Mouse (Mus musculus) embryonic facial prominence, embryonic 11.5 days (tissue): ENCODE results near the gene Rbm33. TPM values are rescaled to one million over a fixed set of nuclear protein-coding genes. Genes with fewer than 3 reads are reported as not detected.

Experiments used
- ATAC-seq: fragments of 200-750 bp; cut with Nextera tagmentation; replicated peaks from 2 replicates; pipeline ENCODE4 v1.8.0; 2017; ENCODE audit warnings: low read depth; ENCODE audit not compliant: insufficient number of reproducible peaks, low FRiP score, low TSS enrichment
- DNase-seq: peaks from one replicate; pipeline ENCODE4 v3.0.0-alpha.2; 2015; ENCODE audit warnings: low spot score
- H3K27ac ChIP-seq: fragments of 300-500 bp; sonication (generic); replicated peaks from 2 replicates; pipeline ENCODE4 v1.5.1; 2014; ENCODE audit warnings: mild to moderate bottlenecking, low read depth, low read length, control low read depth
- H3K27me3 ChIP-seq: fragments of 300-500 bp; sonication (generic); 2 replicates; pipeline ENCODE4 v1.6.1; 2014; ENCODE audit warnings: mild to moderate bottlenecking, low read length, moderate library complexity, mixed read lengths; ENCODE audit not compliant: control insufficient read depth, insufficient read depth
- H3K36me3 ChIP-seq: fragments of 300-500 bp; sonication (generic); replicated peaks from 2 replicates; pipeline ENCODE4 v1.6.1; 2014; ENCODE audit warnings: low read depth, mild to moderate bottlenecking, low read length, moderate library complexity, mixed read lengths; ENCODE audit not compliant: control insufficient read depth, insufficient read depth
- H3K4me1 ChIP-seq: fragments of 300-500 bp; sonication (generic); 2 replicates; pipeline ENCODE4 v1.6.1; 2014; ENCODE audit warnings: low read length, mixed read lengths; ENCODE audit not compliant: control insufficient read depth, insufficient read depth
- H3K4me2 ChIP-seq: fragments of 300-500 bp; sonication (generic); 2 replicates; pipeline ENCODE4 v1.6.1; 2014; ENCODE audit warnings: low read depth, mild to moderate bottlenecking, control low read depth, low read length, moderate library complexity
- H3K4me3 ChIP-seq: fragments of 300-500 bp; sonication (generic); 2 replicates; pipeline ENCODE4 v1.5.1; 2014; ENCODE audit warnings: low read depth, low read length, control low read depth
- H3K9ac ChIP-seq: fragments of 300-500 bp; sonication (generic); replicated peaks from 2 replicates; pipeline ENCODE4 v1.6.1; 2014; ENCODE audit warnings: mild to moderate bottlenecking, control low read depth, low read length
- H3K9me3 ChIP-seq: fragments of 300-500 bp; sonication (generic); replicated peaks from 2 replicates; pipeline ENCODE4 v1.6.1; 2016; ENCODE audit warnings: mild to moderate bottlenecking, low read length, inconsistent platforms, mixed read lengths; ENCODE audit not compliant: control insufficient read depth
- WGBS: fragments of 180-500 bp; shearing (Covaris S2); extraction: QIAGEN DNeasy Blood & Tissue Kit; methylation state at CpG from one replicate; pipeline ENCODE4 v1.1.7; 2014; 5-methylcytosine and 5-hydroxymethylcytosine counted together
- polyA plus RNA-seq: library from polyadenylated mRNA; unstranded; fragments of >200 nt; fragmentation: Nextera tagmentation; extraction: Ambion mirVana; gene quantifications from 2 replicates; pipeline ENCODE4 v1.2.1, GENCODE M21; 2014

The Rbm33 gene
- polyA plus RNA-seq, 1 experiment from 2014 or later = 17.6 TPM

DNA sequence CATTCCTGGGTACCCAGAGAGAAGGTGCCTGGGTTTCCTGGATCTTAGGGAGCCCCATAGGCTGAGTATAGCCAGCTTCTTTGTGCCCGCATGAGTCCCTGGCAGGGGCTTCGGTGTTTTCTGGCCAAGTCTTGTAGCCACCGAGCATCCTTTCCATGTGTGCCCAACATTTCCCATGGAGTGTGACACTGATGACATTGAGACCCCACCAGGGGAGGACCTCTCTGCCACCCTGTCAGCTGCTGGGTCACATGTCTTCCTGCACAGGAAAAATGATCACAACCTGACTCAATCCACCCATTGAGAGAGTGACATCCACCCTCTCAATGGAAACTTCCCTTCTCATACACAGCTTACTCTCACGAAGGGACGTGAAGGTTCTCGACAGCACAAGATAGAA is 137.6 kb downstream of the Rbm33 start:
- no peak overlapping the region for H3K4me2 ChIP-seq
- H3K4me1 ChIP-seq = peaks cover 10% of the 10 kb centered on the region
- no peaks in the 10 kb centered on the region for H3K9me3 ChIP-seq
- 90% methylated on average over 6 of the region's 6 CpGs for WGBS
- H3K4me3 ChIP-seq = no peak overlapping the region
- DNase-seq (no peak), ATAC-seq (no peak)
- H3K36me3 ChIP-seq = no peaks in the 10 kb centered on the region
- no peak overlapping the region for H3K27ac ChIP-seq
- peaks cover 33% of the 10 kb centered on the region for H3K27me3 ChIP-seq
- no peak overlapping the region for H3K9ac ChIP-seq

DNA sequence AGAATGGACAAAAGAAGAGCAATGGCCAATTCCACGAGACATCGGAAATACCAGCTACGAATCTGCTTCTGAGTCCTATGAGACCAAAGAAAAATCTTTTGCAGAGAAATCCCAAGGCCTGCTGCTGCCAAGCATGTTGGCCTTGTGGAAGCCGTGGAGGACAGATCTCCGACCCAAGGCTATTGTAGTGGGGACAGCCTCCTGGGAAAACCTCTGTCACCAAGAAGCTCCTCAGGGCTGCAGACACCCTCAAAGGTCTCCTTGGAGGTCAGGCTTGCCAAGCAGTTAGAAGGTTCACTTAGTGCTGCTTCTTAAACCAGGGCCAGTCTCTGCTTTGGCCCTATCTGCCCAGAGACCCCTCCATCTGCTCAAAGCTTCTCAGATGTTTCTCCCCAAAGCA is 138.8 kb downstream of the Rbm33 start:
- no peak overlapping the region for H3K4me3 ChIP-seq
- no peaks in the 10 kb centered on the region for H3K36me3 ChIP-seq
- no peak overlapping the region for H3K9ac ChIP-seq
- ATAC-seq (no peak), DNase-seq (no peak)
- peaks cover 44% of the 10 kb centered on the region for H3K27me3 ChIP-seq
- WGBS = 80% methylated on average over 5 of the region's 5 CpGs
- peaks cover 12% of the 10 kb centered on the region for H3K4me1 ChIP-seq
- no peaks in the 10 kb centered on the region for H3K9me3 ChIP-seq
- no peak overlapping the region for H3K27ac ChIP-seq
- no peak overlapping the region for H3K4me2 ChIP-seq

DNA sequence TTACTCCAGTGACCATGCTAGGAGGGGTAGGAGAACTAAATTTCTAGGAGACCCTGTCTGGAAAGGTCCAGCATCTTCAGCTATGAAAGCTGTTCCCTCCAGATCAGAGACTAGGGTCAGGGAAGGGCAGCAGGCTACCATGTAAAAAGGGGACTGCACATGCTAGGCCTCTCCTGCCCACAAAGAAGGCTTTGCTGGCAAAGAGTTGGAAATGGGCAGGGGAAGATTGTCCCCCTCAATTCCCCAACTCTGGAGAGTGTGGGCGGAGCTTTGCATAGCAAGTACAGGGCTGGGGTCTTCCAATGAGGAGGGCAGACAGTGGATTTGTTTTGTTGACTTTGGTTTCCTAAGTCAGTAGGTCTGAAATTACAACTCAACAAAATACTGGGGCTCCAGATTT is 139.4 kb downstream of the Rbm33 start:
- Histone ChIP-seq H3K27ac (no peak overlapping the region), H3K4me3 (no peak overlapping the region), H3K9me3 (no peaks in the 10 kb centered on the region), H3K9ac (no peak overlapping the region), H3K4me2 (no peak overlapping the region), H3K36me3 (no peaks in the 10 kb centered on the region), H3K4me1 (peaks cover 12% of the 10 kb centered on the region), H3K27me3 (peaks cover 50% of the 10 kb centered on the region)
- ATAC-seq = no peak
- 52% methylated on average over 1 of the region's 1 CpGs for WGBS
- no peak for DNase-seq

DNA sequence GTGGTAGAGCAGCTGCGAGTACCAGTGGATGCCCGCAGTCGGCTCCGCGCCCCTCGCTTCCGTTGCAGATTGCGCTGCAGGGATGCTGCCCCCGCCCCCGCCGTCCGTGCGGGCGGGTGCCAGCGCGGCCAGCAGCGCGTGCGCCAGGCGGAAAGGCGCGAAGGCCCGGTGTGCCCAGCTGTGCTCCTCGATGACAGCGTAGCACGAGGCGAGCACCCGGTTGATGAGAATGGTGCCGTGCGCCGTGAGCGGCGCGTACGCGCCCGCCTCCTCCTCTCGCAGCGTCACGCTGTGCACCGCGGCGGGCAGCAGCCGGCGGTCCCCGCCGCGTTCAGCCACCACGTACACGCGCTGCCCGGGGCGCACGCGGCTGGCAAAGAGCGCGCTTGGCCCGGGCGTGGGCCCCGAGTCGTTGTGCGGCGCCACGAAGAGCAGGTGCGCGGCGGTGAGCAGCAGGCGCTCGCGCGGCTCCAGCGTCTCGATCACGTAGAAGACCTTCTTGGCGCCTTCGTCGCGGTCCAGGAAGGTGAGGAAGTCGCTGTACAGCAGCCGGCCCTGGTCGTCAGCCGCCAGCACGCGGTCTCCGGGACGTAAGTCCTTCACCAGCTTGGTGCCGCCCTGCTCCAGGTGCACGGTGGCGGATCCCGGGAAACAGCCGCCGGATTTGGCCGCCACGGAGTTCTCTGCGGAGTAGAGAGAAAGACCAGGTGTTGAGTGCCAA is 141.2 kb downstream of the Rbm33 start:
- ATAC-seq (no peak), DNase-seq (peak; percentile 26)
- H3K4me2 ChIP-seq = peak overlapping the region; percentile 49
- H3K9ac ChIP-seq = no peak overlapping the region
- H3K27me3 ChIP-seq = peaks cover 67% of the 10 kb centered on the region
- H3K4me1 ChIP-seq = peaks cover 12% of the 10 kb centered on the region
- no peak overlapping the region for H3K27ac ChIP-seq
- WGBS = under 1% methylated on average over 76 of the region's 95 CpGs
- no peaks in the 10 kb centered on the region for H3K36me3 ChIP-seq
- peak overlapping the region; percentile 29 for H3K4me3 ChIP-seq
- no peaks in the 10 kb centered on the region for H3K9me3 ChIP-seq

DNA sequence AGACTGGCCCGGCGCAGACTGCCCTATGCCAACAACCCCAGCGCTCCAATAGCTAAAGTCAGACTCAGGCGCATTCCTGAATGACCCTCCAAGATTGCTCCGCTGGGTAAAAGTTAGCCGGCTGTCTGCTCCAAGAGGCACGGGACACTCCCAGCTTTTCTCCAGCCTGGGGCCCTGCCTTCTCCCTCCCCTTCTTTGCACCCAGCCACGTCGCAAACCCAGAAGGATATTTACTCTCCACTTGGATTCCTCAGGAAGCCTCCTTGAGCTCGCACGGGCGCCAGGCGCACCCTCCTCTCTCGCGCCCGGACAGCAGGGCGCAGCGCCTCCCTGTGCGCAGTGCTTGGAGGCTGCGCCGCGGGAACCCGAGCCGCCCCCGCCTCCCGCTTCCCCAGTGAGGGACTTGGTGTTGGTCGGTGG is 141.9 kb downstream of the Rbm33 start:
- Histone ChIP-seq H3K9ac (no peak overlapping the region), H3K27me3 (peaks cover 75% of the 10 kb centered on the region), H3K4me3 (0 out of 2 replicates have a peak overlapping the region, but pooled peaks have one; percentile 14), H3K4me2 (no peak overlapping the region), H3K4me1 (peaks cover 12% of the 10 kb centered on the region), H3K36me3 (no peaks in the 10 kb centered on the region), H3K27ac (no peak overlapping the region), H3K9me3 (no peaks in the 10 kb centered on the region)
- DNase-seq = peak; percentile 21
- 0 out of 2 replicates have a peak, but pooled peaks have one; percentile 20 for ATAC-seq
- WGBS = under 1% methylated on average over 26 of the region's 27 CpGs

DNA sequence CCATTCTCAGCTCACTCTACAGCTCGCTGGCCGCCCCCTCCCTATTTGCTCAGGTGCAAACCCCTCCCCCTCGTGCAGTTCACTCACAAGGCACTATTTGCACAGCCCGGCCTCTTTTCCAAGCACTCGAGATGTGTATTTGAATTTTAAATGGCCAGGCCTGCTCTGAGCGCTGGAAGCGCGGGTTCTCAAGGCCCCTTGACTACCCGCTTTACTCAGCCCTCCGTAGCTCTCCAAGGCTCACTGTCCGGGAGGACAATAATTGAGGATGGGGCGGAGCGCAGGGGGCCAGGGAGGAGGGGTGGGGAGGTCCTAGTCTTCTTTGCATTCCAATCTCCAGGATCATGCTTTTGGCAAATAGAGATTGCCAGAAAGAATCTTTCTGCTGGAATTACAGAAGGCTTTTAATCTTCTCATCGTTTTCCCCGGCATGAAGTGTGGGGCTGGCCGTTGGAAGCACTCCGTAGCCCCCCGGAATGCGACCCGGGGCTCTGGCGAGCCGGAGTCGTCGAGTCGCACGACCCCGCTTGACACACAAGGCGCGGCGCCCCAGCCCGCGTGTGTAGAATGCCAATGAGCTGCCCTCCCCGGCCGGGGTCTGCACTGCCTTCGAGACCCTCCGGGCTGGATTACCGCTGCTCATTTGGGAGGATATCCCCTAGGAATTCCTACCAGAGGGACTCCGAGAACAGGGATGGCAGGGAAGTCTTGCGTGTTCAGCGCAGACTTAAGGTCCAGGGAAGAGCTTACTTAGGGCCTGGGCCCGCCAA is 142.7 kb downstream of the Rbm33 start:
- peak; percentile 40 for ATAC-seq
- WGBS = under 1% methylated on average over 41 of the region's 41 CpGs
- H3K27ac ChIP-seq = no peak overlapping the region
- 0 out of 2 replicates have a peak overlapping the region, but pooled peaks have one; percentile 14 for H3K4me3 ChIP-seq
- DNase-seq = peak; percentile 43
- H3K27me3 ChIP-seq = peaks cover 83% of the 10 kb centered on the region
- no peak overlapping the region for H3K9ac ChIP-seq
- H3K4me1 ChIP-seq = peaks cover 16% of the 10 kb centered on the region
- no peaks in the 10 kb centered on the region for H3K36me3 ChIP-seq
- no peak overlapping the region; the same call in 1 of the 2 replicates for H3K4me2 ChIP-seq
- no peaks in the 10 kb centered on the region for H3K9me3 ChIP-seq

DNA sequence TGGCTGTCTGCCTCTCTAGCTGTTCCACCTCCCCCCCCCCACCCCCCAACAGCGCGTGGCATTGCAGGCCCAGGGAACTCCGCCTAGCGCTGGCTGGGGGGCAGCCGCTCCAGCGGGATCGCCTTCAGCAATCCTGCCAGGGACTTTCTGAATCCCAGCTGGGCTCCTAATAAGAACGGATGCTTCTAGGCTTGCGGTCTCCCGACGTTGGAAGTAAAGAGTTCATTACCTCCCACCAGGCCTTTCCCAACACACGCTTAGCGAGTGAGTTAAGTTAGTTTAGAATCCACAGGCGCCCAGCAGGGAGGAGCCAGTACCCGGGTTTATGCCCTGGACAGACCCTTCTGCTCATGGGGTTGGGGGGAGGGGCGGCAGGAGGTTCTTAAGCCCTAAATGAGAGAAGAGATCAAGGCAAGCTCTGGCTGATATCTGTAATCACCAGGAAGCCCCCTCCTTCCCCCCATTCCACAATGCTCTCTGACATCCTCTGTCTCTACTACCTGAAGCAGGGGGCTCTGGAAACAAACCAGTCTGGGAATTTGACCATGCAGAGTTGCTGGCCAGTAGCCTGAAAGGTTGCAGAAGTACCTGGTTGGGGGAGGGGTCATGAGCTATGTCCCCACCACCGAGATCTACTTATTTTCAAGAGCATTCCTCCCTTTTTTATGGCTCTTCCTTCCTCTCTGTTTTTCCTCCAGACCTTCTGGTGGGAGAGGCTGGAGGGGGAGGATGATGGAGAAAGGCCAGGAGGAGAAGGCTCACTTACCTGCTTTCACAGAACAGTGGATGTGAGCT is 143.8 kb downstream of the Rbm33 start:
- H3K36me3 ChIP-seq = no peaks in the 10 kb centered on the region
- no peak overlapping the region for H3K27ac ChIP-seq
- H3K4me1 ChIP-seq = peaks cover 16% of the 10 kb centered on the region
- H3K4me3 ChIP-seq = no peak overlapping the region
- DNase-seq (peak; percentile 25), ATAC-seq (no peak)
- under 1% methylated on average over 17 of the region's 17 CpGs for WGBS
- H3K4me2 ChIP-seq = peak overlapping the region; percentile 16
- H3K9ac ChIP-seq = no peak overlapping the region
- H3K27me3 ChIP-seq = peaks cover 92% of the 10 kb centered on the region
- no peaks in the 10 kb centered on the region for H3K9me3 ChIP-seq
